Mouse (Mus musculus) embryo, embryonic 11.5 days (tissue): ENCODE results near the gene Smyd5.
"Not testable (repeated sequence)": the region's sequence is repeated elsewhere in the genome, so short reads cannot be mapped to it uniquely, and the experiment has no call there.

Source experiments
- DNase-seq: peaks from one replicate; pipeline ENCODE4 v3.0.0-alpha.2; 2012; ENCODE audit warnings: low read depth, low spot score

Gene Smyd5

DNA sequence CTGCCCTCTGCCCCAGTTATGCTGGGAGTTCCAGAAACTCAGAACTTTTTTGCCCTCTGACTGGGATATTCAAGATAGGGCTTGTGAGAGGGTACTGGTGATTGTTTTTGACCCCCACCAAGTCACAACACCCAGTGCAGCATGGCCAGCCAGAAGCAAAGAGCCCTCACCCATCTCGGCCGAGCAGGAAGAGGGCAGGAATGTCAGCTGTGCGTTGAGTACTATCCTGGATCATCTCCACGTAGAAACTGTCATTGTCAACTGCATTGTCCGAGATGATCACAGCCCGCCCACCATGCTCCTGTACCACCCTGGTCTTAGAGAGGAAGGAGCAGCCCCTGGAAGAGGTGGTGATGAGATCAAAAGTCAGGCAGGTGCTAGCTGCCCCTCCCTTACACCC, 15.6 kb downstream of the Smyd5 start:
- DNase-seq, result no peak

DNA sequence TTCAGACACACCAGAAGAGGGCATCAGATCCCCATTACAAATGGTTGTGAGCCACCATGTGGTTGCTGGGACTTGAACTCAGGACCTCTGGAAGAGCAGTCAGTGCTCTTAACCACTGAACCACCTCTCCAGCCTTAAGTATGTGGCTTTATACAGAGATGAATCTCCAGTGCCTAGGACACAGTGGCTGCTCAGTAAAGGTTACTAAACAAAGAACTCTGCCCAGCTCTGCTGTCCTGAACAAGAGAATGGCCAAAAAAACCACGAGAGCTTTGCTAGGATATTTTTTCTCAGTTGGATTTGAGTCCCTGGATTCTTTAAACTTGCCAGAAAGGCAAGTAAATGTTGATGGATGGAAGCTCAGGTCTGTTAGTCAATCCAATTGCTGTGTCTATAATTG, 18.4 kb downstream of the Smyd5 start:
- DNase-seq, result not testable (repeated sequence)

DNA sequence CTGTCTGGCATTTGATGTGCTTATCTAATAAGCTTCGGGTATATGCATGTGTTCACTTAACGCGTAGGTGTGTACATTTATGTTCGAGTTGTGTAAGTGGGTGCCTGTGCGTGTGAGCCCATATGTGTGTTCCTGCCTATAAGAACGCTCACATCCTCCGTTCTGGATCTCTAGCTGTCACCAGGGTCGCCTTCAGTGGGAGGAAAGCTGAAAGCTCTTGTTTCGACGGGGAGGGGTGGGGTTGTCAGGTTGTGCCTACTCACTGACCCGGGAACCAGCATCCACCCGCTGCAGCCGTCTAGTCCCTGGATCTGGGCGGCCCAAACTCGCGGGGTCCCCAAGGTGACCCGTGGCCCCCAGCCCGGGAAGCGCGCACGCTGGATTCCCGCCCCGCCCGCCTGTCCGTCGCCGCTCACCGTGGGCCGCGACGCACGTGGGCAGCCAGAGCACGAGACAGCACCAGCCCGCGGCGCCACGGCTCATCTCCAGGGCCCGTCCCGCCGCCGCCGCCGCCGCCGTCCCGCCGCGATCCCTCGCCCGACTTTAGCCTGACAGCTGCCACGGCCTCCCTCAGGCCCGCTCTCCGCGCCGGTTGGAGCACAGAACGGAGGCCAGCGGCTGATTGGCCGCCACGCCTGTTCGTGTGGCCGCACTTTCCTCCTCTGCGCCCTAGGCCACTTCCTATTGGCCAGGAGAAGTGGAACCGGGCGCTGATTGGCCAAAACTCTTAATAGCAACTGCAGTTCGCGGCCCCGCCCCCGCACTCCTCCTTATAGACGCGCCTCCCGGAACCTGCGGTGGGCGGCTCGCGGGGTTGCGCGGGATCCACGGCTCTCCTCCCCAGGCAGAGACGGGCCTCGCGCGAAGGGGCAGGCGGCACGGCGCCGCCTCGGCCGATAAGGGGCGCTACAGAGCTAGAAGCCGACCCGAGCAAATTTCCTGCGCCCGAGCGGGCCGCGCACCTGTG, 19.2 kb downstream of the Smyd5 start, which contains the start of gene Cct7:
Gene Cct7, plus strand, starts transcription at position 818 of the 967 bp plus-strand sequence.
- DNase-seq, result peak; percentile 99

GRCm38 (mm10) chr6:85451664-85452410, 20.0 kb downstream of the Smyd5 start, which contains the start of gene Pradc1:
Gene Pradc1, minus strand, starts transcription at chr6:85451970.
- peak; percentile 94 for DNase-seq

DNA sequence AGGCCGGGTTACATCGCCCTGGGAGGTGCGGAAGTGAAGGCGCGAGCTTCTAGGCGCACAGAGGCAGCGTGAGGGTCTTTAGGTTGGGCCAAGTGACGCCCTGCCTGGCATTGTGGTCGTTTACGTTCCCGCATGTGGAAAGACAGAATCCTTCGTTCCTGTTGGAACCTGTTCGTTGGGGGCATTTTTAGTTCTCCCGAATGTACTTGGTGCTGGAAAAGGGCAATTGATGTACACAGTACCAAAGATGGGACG, 20.5 kb downstream of the Smyd5 start:
- DNase-seq, result peak; percentile 30

DNA sequence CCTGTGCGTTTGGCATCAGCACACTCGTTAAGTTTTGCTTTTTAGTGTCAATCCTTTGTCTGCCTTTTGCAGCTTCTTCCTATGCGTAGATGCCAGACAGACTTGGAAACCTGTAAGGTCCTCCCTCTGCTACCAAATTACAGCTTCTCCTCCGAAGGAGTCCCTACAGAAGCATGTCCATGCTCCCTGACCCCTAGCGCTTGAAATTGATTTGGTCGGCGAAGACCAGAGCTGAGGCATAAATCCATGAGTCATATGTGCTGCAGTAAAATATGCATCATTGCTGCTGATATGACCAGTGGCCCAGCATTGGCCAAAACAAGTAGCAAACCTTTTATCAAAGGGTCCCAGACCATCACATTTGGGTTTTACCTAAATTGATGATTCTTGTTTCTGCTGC, 21.0 kb downstream of the Smyd5 start:
- DNase-seq, result no peak

DNA sequence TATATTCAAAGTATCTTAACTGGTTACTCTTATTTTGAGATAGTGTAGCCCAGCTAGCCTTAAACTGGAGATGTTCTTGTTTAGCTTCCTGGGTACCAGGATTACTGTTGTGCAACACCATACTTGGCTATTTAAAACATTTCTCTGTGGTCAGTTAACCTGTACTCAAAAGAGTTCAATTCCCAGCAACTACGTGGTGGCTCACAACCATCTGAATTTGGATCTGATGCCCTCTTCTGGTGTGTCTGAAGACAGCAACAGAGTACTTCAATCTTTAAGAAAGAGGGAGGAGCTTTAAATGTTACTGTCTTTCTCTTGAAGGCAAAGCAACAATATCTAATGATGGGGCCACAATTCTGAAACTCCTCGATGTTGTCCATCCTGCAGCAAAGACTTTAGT, 27.8 kb downstream of the Smyd5 start:
- no peak for DNase-seq

GRCm38 (mm10) chr6:85465381-85465780, 33.6 kb downstream of the Smyd5 start:
- no peak for DNase-seq

DNA sequence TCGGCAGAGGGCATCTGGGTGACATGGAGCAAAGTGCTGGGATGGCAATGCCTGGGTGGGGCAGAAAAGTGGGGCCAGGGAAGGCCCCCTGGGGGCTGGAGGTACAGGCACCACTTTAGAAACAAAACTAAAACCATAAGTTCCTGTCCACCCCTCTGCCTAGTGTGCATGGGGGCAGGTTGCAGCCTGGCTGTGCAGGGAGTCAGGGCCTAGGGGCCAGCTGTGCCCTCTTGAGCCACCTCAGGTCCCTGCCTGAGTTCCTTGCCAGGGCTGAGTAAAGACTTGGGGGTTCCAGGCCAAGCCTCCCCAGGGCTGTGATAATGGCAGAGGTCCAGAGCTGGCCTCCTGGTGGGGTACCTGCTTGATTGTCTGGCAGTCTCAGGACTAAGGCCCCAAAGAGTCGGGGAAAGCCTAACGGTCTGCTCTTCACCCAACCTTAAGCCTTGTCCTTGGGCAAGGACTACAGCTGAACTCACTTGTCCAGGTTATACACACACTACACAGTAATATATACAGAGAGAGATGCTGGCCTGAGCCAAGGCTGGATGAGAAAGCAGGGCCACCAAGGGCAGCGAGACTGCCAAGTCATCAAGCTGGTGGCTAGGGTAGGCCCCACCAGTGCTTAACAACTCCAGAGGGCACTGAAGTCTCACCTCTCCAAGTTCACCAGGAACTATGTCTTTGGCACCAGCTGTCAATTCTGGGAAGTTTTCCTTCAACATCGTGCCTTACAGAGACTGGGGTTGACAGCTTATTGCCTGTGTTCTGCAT, 38.1 kb downstream of the Smyd5 start:
- DNase-seq, result no peak

DNA sequence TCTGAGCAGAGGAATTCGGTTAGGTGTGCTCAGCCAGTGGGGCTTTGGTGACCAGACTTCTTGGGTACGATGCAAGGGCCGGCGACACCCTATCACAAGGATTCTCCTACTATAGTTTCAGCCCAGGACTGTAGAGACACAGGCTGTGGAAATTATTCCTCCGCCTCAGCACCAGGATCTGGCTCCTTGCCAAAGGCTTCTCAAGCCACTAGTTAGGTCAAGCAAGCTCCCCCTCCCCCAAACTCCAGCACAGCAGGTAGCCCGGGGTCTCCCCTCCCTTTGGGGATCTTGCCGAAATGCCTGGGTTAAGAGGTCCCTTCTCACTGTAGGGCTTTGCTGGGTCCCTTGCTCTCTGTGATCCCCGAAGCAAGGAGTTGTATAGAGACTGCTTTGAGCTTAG, 40.2 kb downstream of the Smyd5 start:
- no peak for DNase-seq

DNA sequence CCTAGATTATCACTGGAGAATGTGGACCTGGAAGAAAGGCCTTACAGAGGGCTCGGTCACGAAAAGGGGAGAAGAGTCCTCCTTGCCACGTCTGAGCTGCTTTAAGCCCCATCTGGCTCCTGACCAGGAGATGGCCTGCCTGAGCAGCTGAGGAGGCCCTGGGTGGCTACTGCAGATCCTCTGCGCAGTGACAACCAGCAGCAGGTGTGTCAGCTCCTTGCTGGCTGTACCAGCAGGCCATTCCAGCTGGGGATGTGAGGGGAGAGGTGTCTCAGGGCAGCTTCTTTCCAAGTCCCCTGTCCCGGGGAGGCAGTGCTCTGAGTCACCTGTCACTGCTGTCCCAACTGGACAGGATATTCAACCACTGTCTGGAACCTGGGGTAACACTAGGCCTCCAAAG, 40.8 kb downstream of the Smyd5 start:
- no peak for DNase-seq

- no peak for DNase-seq
Observed at GRCm38 (mm10) chr6:85475581-85475980, 43.8 kb downstream of the Smyd5 start.

- no peak for DNase-seq
Observed at GRCm38 (mm10) chr6:85477366-85477917, 45.7 kb downstream of the Smyd5 start.

DNA sequence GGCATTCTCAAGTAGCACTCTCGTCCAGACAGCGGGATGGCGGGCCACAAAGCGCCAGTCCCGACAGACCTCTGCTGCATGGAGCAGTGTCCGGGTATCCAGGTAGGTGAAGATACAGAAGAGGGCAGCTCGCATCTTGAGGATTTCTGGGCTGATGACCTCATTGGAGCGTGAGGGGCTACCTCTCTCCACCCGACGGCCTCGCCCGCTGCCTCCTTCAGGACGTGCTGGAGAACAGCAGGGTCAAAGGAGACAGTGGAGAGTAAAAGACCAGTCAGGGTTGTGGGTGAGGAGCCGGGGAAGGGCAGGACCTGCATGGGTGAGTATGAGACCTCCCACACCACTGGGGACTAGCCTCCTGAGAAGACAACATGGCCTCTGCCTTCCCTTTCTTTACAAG, 46.6 kb downstream of the Smyd5 start:
- DNase-seq, result no peak

DNA sequence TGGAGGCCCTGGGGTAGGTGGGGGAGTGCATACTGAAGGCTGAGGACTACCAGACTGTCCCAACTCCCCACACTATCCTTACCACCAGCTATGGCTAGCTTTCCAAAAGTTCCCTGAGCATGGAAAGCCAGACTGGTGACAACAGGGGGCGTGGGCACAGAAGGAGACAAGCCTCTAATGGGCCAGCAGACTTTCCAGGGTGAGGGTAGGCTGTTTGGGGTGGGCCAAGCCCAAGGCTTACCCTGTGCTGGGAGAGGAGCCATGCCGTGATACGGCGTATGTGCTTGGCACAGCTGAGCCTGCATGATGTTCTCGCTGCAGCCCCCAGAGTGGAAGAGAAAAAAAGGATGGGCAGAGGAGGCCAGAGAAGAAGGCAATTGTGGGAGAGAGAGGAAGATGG, 48.2 kb downstream of the Smyd5 start:
- no peak for DNase-seq

DNA sequence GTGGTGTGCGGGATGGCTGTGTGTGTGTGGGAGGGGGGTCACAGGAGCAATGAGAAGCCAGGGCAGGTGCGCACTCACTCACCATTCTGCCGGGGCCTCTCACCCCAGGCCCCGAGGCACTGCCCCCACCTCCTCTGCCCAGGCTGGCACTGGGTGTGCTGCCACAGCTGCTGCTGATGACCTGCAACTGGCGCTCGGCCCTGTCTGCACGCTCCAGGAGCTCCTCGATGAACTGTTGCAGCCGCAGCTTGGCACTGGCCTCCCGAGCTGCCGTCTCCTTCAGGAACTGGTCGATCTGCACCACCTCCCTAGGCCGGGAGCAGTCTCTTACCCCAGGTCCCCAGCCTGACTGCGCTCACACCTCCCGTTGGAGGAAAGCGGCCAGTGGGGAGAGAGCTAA, 48.9 kb downstream of the Smyd5 start:
- DNase-seq, result no peak

DNA sequence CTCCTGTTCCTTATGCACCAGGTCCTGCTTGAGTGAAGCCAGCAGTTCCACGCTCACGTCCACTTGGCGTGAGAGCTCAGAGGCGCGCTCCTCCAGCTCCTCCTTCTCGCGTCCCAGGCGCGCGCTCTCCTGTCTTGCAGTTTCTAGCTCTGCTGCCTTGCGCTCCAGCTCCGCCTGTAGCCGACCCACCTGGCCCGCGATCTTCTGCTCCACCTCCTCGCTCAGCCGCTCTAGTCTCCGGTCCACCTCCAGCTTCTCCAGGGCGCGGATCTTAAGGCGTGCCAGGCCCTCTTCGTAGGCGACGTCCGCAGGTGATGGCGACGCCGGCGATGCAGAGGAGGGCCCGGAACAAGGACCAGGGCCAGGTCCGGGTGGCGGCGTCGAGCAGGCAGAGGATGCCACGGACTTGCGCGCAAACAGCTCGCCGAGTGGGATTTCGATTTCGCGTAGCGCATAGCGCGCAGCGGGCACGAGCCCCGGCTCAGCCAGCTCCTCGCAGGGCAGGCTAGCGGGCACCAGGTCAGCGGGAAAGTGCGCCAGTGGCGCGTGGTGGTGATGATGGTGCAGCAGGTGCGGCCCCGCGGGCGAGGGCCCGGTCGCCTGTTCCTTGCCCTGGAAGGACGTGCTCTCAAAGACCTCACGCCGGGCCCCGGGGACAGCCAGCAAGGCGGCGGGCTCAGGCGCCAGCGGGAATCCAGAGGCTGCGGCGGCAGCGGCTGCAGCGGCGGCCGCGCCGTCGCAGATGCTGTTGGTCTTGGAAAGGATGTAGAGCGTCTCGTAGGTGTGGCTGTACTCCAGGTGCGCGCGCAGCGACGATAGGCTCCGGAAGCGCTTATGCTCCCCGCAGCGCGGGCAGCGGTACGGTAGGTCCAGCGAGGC, 52.3 kb downstream of the Smyd5 start:
- DNase-seq, result no peak

- no peak for DNase-seq
Observed at GRCm38 (mm10) chr6:85485738-85486137, 53.9 kb downstream of the Smyd5 start.

DNA sequence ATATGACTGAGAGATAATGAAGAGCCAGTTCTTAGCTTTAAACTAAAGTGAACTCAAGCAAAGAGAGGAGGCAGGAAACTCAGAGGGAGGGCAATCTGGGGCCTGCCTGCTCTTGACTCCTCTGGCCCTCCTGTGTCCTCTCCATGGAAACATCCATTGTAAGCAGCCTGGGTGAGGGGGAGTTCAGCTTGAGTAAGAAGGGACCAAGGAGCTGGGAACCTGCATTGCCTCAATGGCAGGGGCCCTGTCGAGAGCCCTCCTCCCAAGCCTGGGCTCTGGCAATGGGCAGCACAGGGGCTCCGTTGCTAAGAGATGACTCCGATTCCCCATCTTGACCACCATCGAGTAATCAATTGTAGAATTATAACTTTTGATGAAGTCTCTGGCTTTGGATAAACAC, 56.7 kb downstream of the Smyd5 start:
- DNase-seq, result no peak

- DNase-seq, result no peak
Observed at GRCm38 (mm10) chr6:85489717-85490116, 57.9 kb downstream of the Smyd5 start.

DNA sequence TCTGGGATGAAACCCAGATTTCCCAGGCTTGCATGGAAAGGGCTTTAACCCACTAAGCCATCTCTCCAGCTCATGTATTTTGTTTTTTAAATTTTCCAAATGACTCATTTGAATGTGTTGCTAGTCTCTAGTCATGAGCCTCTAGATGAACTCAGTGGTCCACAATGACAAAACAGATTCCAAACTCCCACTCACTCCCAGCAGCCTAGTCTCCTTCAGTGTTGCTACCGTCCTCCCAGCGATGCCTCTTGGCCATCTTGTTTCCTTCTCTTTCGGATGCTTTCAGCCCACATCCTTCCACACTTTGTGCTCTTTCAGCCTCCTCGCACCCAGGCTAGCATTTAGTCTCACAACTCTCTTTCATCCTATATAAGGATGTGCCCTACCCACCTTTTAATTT, 58.5 kb downstream of the Smyd5 start:
- no peak for DNase-seq
